Mouse (Mus musculus) heart, adult 2 months (tissue): ENCODE data around the gene Hmgxb4.

Experiments
- CTCF ChIP-seq: fragments of 200-600 bp; IDR thresholded peaks from 2 replicates; pipeline ENCODE4 v1.8.1; 2022; ENCODE audit warnings: antibody characterized with exemption, mild to moderate bottlenecking, moderate library complexity
- EP300 ChIP-seq: fragments of 200-500 bp; IDR thresholded peaks from 2 replicates; pipeline ENCODE4 v1.6.1; 2011; ENCODE audit warnings: low read depth, low read length, control low read depth; ENCODE audit not compliant: insufficient read depth

- TF ChIP-seq EP300 (no peak), CTCF (no peak)
These were observed 46.6 kb downstream of the Hmgxb4 start for GRCm38 (mm10) chr8:75039754-75040153.
